Mouse (Mus musculus) E14TG2a.4 (cell line): Measurements from ENCODE around the gene Adgrv1.

Experiments
- CTCF ChIP-seq: conservative IDR thresholded peaks from 2 replicates; pipeline ENCODE4 v1.5.1; 2014; ENCODE audit warnings: low read length
- NANOG ChIP-seq: IDR thresholded peaks from 2 replicates; pipeline ENCODE4 v1.6.1; 2014; ENCODE audit warnings: borderline replicate concordance, low read length, mixed read lengths
- POU5F1 ChIP-seq: IDR thresholded peaks from 2 replicates; pipeline ENCODE4 v1.6.1; 2014; ENCODE audit warnings: low read length, borderline replicate concordance

- no peak for TF ChIP-seq CTCF
- TF ChIP-seq NANOG: no peak
- no peak for TF ChIP-seq POU5F1
These were observed 461.8 kb downstream of the Adgrv1 start for GRCm38 (mm10) chr13:81171115-81171514.
